Mouse (Mus musculus) E14TG2a.4 (cell line): ENCODE measurements around the gene Afg1l.
A peak's percentile ranks its signal among the peaks of the same experiment; 100 is the strongest.

ENCODE experiments used
- H3K27me3 ChIP-seq: 2 replicates; pipeline ENCODE4 v1.6.1; 2014; ENCODE audit warnings: low read length, control low read depth; ENCODE audit not compliant: insufficient read depth
- H3K36me3 ChIP-seq: 2 replicates; pipeline ENCODE4 v1.6.1; 2014; ENCODE audit warnings: low read length, control low read depth; ENCODE audit not compliant: insufficient read depth
- H3K4me1 ChIP-seq: replicated peaks from 2 replicates; pipeline ENCODE4 v1.6.1; 2014; ENCODE audit warnings: low read depth, low read length, control low read depth
- H3K4me3 ChIP-seq: replicated peaks from 2 replicates; pipeline ENCODE4 v1.5.1; 2014; ENCODE audit warnings: mild to moderate bottlenecking, low read length
- H3K9me3 ChIP-seq: 2 replicates; pipeline ENCODE4 v1.6.1; 2014; ENCODE audit warnings: low read length, control low read depth
- CTCF ChIP-seq: conservative IDR thresholded peaks from 2 replicates; pipeline ENCODE4 v1.5.1; 2014; ENCODE audit warnings: low read length
- NANOG ChIP-seq: IDR thresholded peaks from 2 replicates; pipeline ENCODE4 v1.6.1; 2014; ENCODE audit warnings: borderline replicate concordance, low read length, mixed read lengths
- POU5F1 ChIP-seq: IDR thresholded peaks from 2 replicates; pipeline ENCODE4 v1.6.1; 2014; ENCODE audit warnings: low read length, borderline replicate concordance

The Afg1l gene

GRCm38 (mm10) chr10:42273760-42274691, 204.3 kb downstream of the Afg1l start:
- Histone ChIP-seq H3K4me1 (peaks cover 51% of the 10 kb centered on the region), H3K36me3 (peaks cover 48% of the 10 kb centered on the region), H3K9me3 (no peaks in the 10 kb centered on the region), H3K27me3 (peaks cover 37% of the 10 kb centered on the region), H3K4me3 (peak overlapping the region; percentile 90)
- no peak for TF ChIP-seq CTCF
- no peak for TF ChIP-seq POU5F1
- TF ChIP-seq NANOG: no peak

- H3K9me3 ChIP-seq: no peaks in the 10 kb centered on the region
- TF ChIP-seq POU5F1 (no peak), CTCF (no peak), NANOG (no peak)
Measured at GRCm38 (mm10) chr10:42273403-42273759, 205.0 kb downstream of the Afg1l start.

DNA sequence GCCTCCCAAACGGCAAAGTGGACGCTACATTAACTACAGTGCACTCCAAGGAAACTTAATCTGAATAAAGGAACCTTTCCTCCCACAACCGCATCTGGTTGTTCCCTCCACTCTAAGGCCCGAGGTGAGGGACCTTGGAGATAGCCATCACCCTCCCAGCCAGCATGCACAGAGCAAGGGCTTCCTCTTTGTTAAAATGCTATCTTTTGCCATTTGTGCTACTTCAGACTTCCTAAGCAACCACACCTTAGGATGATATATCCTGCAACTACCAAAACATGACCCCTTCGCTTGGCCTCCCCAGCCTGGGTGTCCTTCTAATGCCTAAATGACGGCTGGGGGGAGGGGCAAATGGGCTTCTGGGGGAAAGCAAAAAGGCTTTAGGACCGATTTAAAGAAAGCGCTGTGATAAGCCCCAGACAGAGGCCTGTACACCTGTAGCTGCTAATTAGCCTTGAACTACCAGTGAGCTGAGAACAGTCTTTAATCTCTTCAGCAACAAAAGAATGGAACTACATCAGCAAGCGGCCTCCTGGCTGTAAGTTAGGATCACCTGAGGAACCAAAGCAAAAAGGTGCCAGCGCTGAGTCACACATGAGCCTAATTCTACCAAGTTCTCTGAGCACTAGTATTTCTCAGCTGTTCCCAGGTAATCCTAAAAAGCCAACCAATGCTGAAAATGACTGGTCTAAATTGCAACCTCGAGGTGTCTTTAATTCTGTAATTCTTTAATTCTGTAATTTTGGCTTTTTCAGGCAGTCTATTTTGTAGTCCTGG, 206.7 kb downstream of the Afg1l start:
- no peaks in the 10 kb centered on the region for H3K9me3 ChIP-seq
- peaks cover 72% of the 10 kb centered on the region for H3K36me3 ChIP-seq
- TF ChIP-seq POU5F1: no peak
- no peak for TF ChIP-seq NANOG
- no peak for TF ChIP-seq CTCF
- no peak overlapping the region; the same call in 1 of the 2 replicates for H3K4me3 ChIP-seq
- H3K4me1 ChIP-seq: peaks cover 58% of the 10 kb centered on the region
- peaks cover 28% of the 10 kb centered on the region for H3K27me3 ChIP-seq

More at GRCm38 (mm10) chr10:42273403-42273759, 205.0 kb downstream of the Afg1l start:
- H3K27me3 ChIP-seq: peaks cover 32% of the 10 kb centered on the region
- H3K4me3 ChIP-seq: peak overlapping the region; percentile 90
- peaks cover 53% of the 10 kb centered on the region for H3K4me1 ChIP-seq
- peaks cover 55% of the 10 kb centered on the region for H3K36me3 ChIP-seq

GRCm38 (mm10) chr10:42270277-42271083, 207.9 kb downstream of the Afg1l start:
- TF ChIP-seq NANOG (no peak), CTCF (no peak), POU5F1 (no peak)
- peaks cover 21% of the 10 kb centered on the region for H3K27me3 ChIP-seq
- H3K9me3 ChIP-seq: 0 out of 2 replicates have a peak, but pooled peaks cover 4% of the 10 kb centered on the region
- peaks cover 84% of the 10 kb centered on the region for H3K36me3 ChIP-seq
- H3K4me1 ChIP-seq: peaks cover 58% of the 10 kb centered on the region
- H3K4me3 ChIP-seq: no peak overlapping the region

- Histone ChIP-seq H3K27me3 (peaks cover 11% of the 10 kb centered on the region), H3K9me3 (0 out of 2 replicates have a peak, but pooled peaks cover 4% of the 10 kb centered on the region), H3K4me1 (peaks cover 62% of the 10 kb centered on the region), H3K36me3 (peaks cover 88% of the 10 kb centered on the region), H3K4me3 (no peak overlapping the region)
- TF ChIP-seq NANOG (no peak), CTCF (no peak), POU5F1 (no peak)
Measured at GRCm38 (mm10) chr10:42269281-42270025, 208.9 kb downstream of the Afg1l start.

GRCm38 (mm10) chr10:42267811-42268545, 210.4 kb downstream of the Afg1l start:
- no peaks in the 10 kb centered on the region for H3K27me3 ChIP-seq
- peaks cover 80% of the 10 kb centered on the region for H3K36me3 ChIP-seq
- H3K4me1 ChIP-seq: peaks cover 61% of the 10 kb centered on the region
- TF ChIP-seq NANOG: no peak
- no peak for TF ChIP-seq POU5F1
- no peak for TF ChIP-seq CTCF
- 0 out of 2 replicates have a peak, but pooled peaks cover 4% of the 10 kb centered on the region for H3K9me3 ChIP-seq
- H3K4me3 ChIP-seq: no peak overlapping the region
